Mouse (Mus musculus) stomach, embryonic 15.5 days (tissue): ENCODE results near the gene Kif28. TPM values are rescaled to one million over a fixed set of nuclear protein-coding genes. Genes with fewer than 3 reads are reported as not detected.
A peak's percentile ranks its signal among the peaks of the same experiment; 100 is the strongest.
"Not testable (repeated sequence)": the region's sequence is repeated elsewhere in the genome, so short reads cannot be mapped to it uniquely, and the experiment has no call there.

Experiments used
- ATAC-seq: fragments of 200-750 bp; cut with Nextera tagmentation; 2 replicates; pipeline ENCODE4 v1.8.0; 2017; ENCODE audit warnings: low read depth, moderate number of reproducible peaks, moderate TSS enrichment; ENCODE audit not compliant: insufficient read depth, low FRiP score
- H3K27ac ChIP-seq: fragments of 300-500 bp; sonication (generic); 2 replicates; pipeline ENCODE4 v1.5.1; 2015; ENCODE audit warnings: mild to moderate bottlenecking, inconsistent platforms
- H3K27me3 ChIP-seq: fragments of 300-500 bp; sonication (generic); replicated peaks from 2 replicates; pipeline ENCODE4 v1.6.1; 2015; ENCODE audit warnings: inconsistent platforms
- H3K36me3 ChIP-seq: fragments of 300-500 bp; sonication (generic); 2 replicates; pipeline ENCODE4 v1.6.1; 2015; ENCODE audit warnings: inconsistent platforms
- H3K4me1 ChIP-seq: fragments of 300-500 bp; sonication (generic); 2 replicates; pipeline ENCODE4 v1.6.1; 2015; ENCODE audit warnings: inconsistent platforms
- H3K4me2 ChIP-seq: fragments of 300-500 bp; sonication (generic); 2 replicates; pipeline ENCODE4 v1.6.1; 2015; ENCODE audit warnings: mild to moderate bottlenecking, inconsistent platforms
- H3K4me3 ChIP-seq: fragments of 300-500 bp; sonication (generic); replicated peaks from 2 replicates; pipeline ENCODE4 v1.5.1; 2015; ENCODE audit warnings: inconsistent platforms
- H3K9ac ChIP-seq: fragments of 300-500 bp; sonication (generic); 2 replicates; pipeline ENCODE4 v1.6.1; 2015; ENCODE audit warnings: inconsistent platforms
- H3K9me3 ChIP-seq: fragments of 300-500 bp; sonication (generic); 2 replicates; pipeline ENCODE4 v1.6.1; 2016; ENCODE audit warnings: inconsistent platforms
- WGBS: fragments of 180-500 bp; shearing (Covaris S2); methylation state at CpG from one replicate; pipeline ENCODE4 v1.1.7; 2015; 5-methylcytosine and 5-hydroxymethylcytosine counted together
- polyA plus RNA-seq: library from polyadenylated mRNA; unstranded; fragments of >200 nt; fragmentation: Nextera tagmentation; extraction: Ambion mirVana; gene quantifications from 2 replicates; pipeline ENCODE4 v1.2.1, GENCODE M21; 2015

Kif28 gene
- polyA plus RNA-seq, 1 experiment from 2014 or later, result 0.05 TPM

- no peaks in the 10 kb centered on the region for H3K4me1 ChIP-seq
- 75% methylated on average over 6 of the region's 6 CpGs for WGBS
- peaks cover 16% of the 10 kb centered on the region; the same call in 1 of the 2 replicates for H3K36me3 ChIP-seq
- no peak overlapping the region for H3K4me2 ChIP-seq
- H3K27me3 ChIP-seq, result no peaks in the 10 kb centered on the region
- no peaks in the 10 kb centered on the region for H3K9me3 ChIP-seq
- H3K9ac ChIP-seq, result no peak overlapping the region
- ATAC-seq, result no peak
- H3K27ac ChIP-seq, result no peak overlapping the region
- H3K4me3 ChIP-seq, result no peak overlapping the region
Observed at GRCm38 (mm10) chr1:179689479-179689878, 55.6 kb downstream of the Kif28 start.

GRCm38 (mm10) chr1:179688914-179689313 lies 56.2 kb downstream of the Kif28 start:
- 73% methylated on average over 5 of the region's 5 CpGs for WGBS
- ATAC-seq, result no peak
- H3K9me3 ChIP-seq, result no peaks in the 10 kb centered on the region
- no peak overlapping the region for H3K4me3 ChIP-seq
- H3K27ac ChIP-seq, result no peak overlapping the region
- no peak overlapping the region for H3K4me2 ChIP-seq
- H3K27me3 ChIP-seq, result no peaks in the 10 kb centered on the region
- H3K4me1 ChIP-seq, result no peaks in the 10 kb centered on the region
- no peak overlapping the region for H3K9ac ChIP-seq
- peaks cover 16% of the 10 kb centered on the region; the same call in 1 of the 2 replicates for H3K36me3 ChIP-seq

- no peak overlapping the region for H3K4me3 ChIP-seq
- no peak overlapping the region for H3K4me2 ChIP-seq
- WGBS, result 85% methylated on average over 6 of the region's 6 CpGs
- no peak for ATAC-seq
- H3K4me1 ChIP-seq, result no peaks in the 10 kb centered on the region
- no peak overlapping the region for H3K27ac ChIP-seq
- no peak overlapping the region for H3K9ac ChIP-seq
- no peaks in the 10 kb centered on the region for H3K27me3 ChIP-seq
- H3K9me3 ChIP-seq, result no peaks in the 10 kb centered on the region
- peaks cover 16% of the 10 kb centered on the region; the same call in 1 of the 2 replicates for H3K36me3 ChIP-seq
Observed at GRCm38 (mm10) chr1:179688415-179688814, 56.7 kb downstream of the Kif28 start.

DNA sequence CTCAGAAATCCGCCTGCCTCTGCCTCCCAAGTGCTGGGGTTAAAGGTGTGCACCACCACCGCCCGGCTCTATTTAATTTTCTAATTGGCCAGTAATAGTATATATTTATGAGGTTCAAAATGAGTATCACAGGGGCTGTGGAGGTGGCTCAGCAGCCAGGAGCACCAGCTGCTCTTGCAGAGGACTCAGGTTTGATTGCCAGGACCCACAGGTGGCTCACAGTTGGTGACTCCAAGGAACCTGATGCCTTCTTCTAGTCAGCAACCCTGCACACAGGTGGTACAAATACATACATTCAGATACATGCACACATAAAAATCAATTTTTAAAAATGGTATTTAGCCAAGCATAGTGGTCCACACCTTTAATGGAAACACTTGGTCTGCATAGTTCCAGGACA lies 57.1 kb downstream of the Kif28 start:
- H3K27ac ChIP-seq, result no peak overlapping the region
- no peak overlapping the region for H3K4me2 ChIP-seq
- no peak overlapping the region for H3K9ac ChIP-seq
- no peaks in the 10 kb centered on the region for H3K9me3 ChIP-seq
- 92% methylated on average over 3 of the region's 3 CpGs for WGBS
- H3K4me3 ChIP-seq, result no peak overlapping the region
- ATAC-seq, result no peak
- H3K36me3 ChIP-seq, result peaks cover 17% of the 10 kb centered on the region; the same call in 1 of the 2 replicates
- no peaks in the 10 kb centered on the region for H3K4me1 ChIP-seq
- no peaks in the 10 kb centered on the region for H3K27me3 ChIP-seq

DNA sequence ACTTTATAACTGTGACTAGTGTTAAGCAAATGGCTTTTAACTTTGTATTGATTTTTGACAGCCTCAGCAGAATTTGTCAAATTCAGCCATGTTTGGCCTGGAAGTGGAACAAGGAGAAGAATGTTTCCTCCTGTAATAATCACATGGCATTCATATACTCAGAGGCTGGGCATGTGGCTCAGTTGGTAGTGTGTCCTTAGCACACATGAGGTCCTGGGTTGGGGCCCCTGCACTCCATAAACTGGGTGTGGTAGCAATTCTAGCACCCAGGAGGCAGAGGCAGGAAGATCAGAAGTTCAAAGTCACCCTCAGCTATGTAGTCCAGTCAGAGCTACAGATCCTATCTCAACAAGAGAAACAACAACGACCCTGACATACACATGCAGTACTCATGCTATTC lies 57.8 kb downstream of the Kif28 start:
- Histone ChIP-seq H3K36me3 (peaks cover 19% of the 10 kb centered on the region; the same call in 1 of the 2 replicates), H3K9ac (no peak overlapping the region), H3K4me1 (no peaks in the 10 kb centered on the region), H3K27me3 (no peaks in the 10 kb centered on the region), H3K27ac (no peak overlapping the region), H3K4me3 (no peak overlapping the region), H3K4me2 (no peak overlapping the region), H3K9me3 (no peaks in the 10 kb centered on the region)
- ATAC-seq, result no peak
- 94% methylated on average over 1 of the region's 1 CpGs for WGBS

DNA sequence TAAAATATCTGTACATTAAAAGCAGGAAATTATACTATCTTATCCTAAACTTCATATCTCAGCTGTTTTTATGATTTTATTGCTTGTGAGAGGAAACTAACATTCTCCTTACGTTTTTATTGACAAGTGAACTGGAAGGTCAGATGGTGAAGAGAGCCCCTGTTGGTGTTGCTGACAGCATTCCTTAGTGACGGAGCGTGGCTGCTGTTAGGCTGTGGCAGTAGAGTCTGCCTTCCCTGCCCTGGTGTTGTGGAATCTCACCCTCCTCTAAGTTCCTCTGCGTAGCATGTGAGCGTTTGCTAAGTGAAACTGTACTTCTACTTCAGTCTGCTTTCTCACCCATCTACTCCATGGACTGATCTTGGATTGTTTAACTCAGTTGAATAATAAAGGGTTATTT lies 58.3 kb downstream of the Kif28 start:
- ATAC-seq, result no peak

DNA sequence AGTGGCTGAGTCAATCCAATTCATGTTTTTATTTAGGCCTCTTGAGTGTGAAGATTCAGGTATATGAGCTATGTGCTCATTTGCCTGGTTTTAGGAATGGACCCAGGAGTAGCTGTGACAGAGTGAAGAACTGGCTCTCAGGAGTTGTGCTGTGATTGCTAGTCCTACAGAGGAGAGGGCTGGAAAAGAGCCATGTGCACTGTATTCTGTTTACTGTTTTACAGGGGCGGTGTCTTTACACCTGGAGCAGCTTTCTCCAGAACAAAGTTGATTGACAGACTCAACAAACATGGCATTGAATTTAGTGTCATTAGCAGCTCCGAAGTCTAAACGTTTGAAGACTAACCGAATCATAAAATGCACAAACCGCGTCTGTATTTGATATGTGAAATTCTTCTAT lies 58.7 kb downstream of the Kif28 start:
- H3K4me3 ChIP-seq, result no peak overlapping the region
- no peaks in the 10 kb centered on the region for H3K4me1 ChIP-seq
- no peak for ATAC-seq
- H3K27me3 ChIP-seq, result no peaks in the 10 kb centered on the region
- H3K27ac ChIP-seq, result no peak overlapping the region
- no peak overlapping the region for H3K9ac ChIP-seq
- peaks cover 23% of the 10 kb centered on the region; the same call in 1 of the 2 replicates for H3K36me3 ChIP-seq
- H3K9me3 ChIP-seq, result no peaks in the 10 kb centered on the region
- 77% methylated on average over 6 of the region's 6 CpGs for WGBS
- no peak overlapping the region for H3K4me2 ChIP-seq

More for the DNA sequence above, 58.3 kb downstream of the Kif28 start:
- Histone ChIP-seq H3K27me3 (no peaks in the 10 kb centered on the region), H3K4me1 (no peaks in the 10 kb centered on the region), H3K36me3 (peaks cover 21% of the 10 kb centered on the region; the same call in 1 of the 2 replicates), H3K9me3 (no peaks in the 10 kb centered on the region), H3K9ac (no peak overlapping the region), H3K4me3 (no peak overlapping the region), H3K27ac (no peak overlapping the region), H3K4me2 (no peak overlapping the region)
- WGBS, result 75% methylated on average over 5 of the region's 5 CpGs

GRCm38 (mm10) chr1:179682753-179683152 lies 62.3 kb downstream of the Kif28 start:
- peaks cover 25% of the 10 kb centered on the region; the same call in 1 of the 2 replicates for H3K36me3 ChIP-seq
- 77% methylated on average over 10 of the region's 10 CpGs for WGBS

DNA sequence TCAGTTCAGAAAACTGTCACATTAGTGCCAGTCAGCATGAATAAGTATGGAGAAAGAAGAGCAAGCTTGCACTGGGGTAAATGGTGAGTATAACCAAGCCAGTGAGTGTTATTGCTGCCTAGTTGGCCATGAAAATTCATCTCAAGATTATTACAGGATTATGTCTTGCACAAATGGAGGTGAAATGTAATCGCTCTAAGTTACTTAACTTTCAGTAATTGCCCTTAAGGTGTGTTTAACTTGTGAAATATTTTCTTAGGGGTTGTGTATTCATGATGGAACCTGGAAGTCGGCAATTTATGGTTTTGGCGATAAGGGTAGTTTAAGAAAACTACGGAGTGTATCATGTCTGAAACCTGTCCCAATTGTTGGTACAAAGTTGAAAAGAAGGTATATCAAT lies 65.7 kb downstream of the Kif28 start:
- Histone ChIP-seq H3K4me1 (no peaks in the 10 kb centered on the region), H3K9ac (no peak overlapping the region), H3K4me3 (no peak overlapping the region), H3K27ac (no peak overlapping the region), H3K36me3 (peaks cover 17% of the 10 kb centered on the region), H3K4me2 (no peak overlapping the region), H3K27me3 (no peaks in the 10 kb centered on the region), H3K9me3 (no peaks in the 10 kb centered on the region)
- ATAC-seq, result no peak
- WGBS, result 89% methylated on average over 4 of the region's 4 CpGs

More at GRCm38 (mm10) chr1:179682753-179683152, 62.3 kb downstream of the Kif28 start:
- H3K4me3 ChIP-seq, H3K27ac ChIP-seq, H3K9me3 ChIP-seq, ATAC-seq, H3K4me2 ChIP-seq, H3K4me1 ChIP-seq, H3K9ac ChIP-seq, H3K27me3 ChIP-seq: not testable (repeated sequence)

DNA sequence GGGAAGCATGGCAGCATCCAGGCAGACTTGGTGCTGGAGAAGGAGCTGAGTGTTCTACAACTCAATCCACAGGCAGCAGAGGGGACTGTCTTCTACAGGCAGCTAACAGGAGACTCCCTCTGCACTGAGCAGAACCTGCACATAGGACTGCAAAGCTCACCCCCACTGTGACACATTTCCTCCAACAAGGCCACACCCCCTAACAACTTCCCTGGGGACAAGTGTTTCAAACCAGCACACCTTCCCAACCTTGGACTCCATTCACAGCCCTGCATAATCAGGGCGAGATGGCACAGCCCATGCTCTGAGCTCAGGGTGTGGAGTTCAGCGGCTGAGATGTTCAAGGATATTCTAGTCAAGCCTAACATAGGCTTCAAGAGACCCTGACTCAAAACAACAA lies 68.0 kb downstream of the Kif28 start:
- no peak overlapping the region for H3K4me2 ChIP-seq
- H3K9me3 ChIP-seq, result no peaks in the 10 kb centered on the region
- H3K36me3 ChIP-seq, result peaks cover 17% of the 10 kb centered on the region
- no peak for ATAC-seq
- WGBS, result 94% methylated on average over 2 of the region's 2 CpGs
- no peaks in the 10 kb centered on the region for H3K27me3 ChIP-seq
- H3K27ac ChIP-seq, result no peak overlapping the region
- H3K4me3 ChIP-seq, result no peak overlapping the region
- H3K4me1 ChIP-seq, result no peaks in the 10 kb centered on the region
- no peak overlapping the region for H3K9ac ChIP-seq

DNA sequence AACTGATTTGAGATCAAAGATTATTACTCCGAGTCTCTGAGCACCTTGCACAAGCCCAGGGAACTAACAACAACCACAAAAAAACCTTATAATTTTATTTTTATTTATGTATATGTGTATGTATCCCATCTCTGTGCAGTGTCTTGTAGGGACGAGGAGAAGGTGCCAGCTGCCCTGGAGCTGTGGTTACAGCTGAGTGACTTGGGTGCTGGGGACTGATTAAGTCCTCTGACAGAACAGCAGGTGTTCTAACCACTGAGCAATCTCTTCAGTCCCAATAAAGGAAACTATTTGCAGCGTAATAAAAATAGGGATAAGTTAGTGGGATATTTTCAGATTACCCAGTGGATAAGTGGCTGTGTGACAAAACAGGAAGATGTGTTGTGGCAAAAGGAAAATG lies 70.7 kb downstream of the Kif28 start:
- no peaks in the 10 kb centered on the region for H3K27me3 ChIP-seq
- no peak overlapping the region for H3K27ac ChIP-seq
- no peak overlapping the region for H3K4me3 ChIP-seq
- no peak for ATAC-seq
- peaks cover 11% of the 10 kb centered on the region for H3K36me3 ChIP-seq
- no peak overlapping the region for H3K4me2 ChIP-seq
- H3K9me3 ChIP-seq, result no peaks in the 10 kb centered on the region
- H3K9ac ChIP-seq, result no peak overlapping the region
- 94% methylated on average over 3 of the region's 3 CpGs for WGBS
- peaks cover 2% of the 10 kb centered on the region for H3K4me1 ChIP-seq

DNA sequence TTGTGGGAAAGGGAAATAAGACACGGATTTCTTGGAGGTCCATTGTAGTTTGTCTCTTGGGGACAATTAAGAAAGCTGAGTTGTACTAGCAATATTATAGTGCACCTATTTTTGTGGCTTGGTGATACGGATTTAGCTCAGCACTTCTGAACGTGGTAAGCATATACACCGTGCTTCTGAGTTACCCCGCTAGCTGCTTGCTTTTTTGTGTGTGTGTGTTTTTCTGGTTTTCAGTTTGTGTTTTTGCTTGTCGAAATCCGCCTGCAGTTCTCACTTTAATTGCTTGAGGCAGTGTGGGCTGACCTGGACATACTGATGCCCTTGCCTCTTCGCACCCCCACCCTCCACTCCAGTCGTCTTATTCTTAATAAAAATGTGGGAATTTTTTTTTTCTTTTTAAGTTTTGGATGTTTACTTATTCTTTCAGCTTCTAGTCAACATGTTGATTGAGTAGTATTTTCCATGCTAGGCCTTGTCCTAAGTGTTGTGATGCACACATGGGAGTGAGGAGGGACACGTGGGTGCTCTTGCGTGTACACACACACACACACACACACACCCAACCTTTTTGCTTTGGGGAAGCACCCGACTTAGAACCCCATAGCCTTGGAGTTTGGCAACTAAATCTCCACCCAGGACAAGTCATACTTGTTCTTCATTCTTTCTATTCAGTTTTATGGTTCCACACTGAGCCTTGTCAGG lies 76.1 kb downstream of the Kif28 start:
- H3K4me3 ChIP-seq, result peak overlapping the region; percentile 82
- 0 out of 2 replicates have a peak, but pooled peaks cover 4% of the 10 kb centered on the region for H3K36me3 ChIP-seq
- peaks cover 5% of the 10 kb centered on the region for H3K4me1 ChIP-seq
- peak overlapping the region; percentile 89 for H3K4me2 ChIP-seq
- H3K27me3 ChIP-seq, result no peaks in the 10 kb centered on the region
- WGBS, result 18% methylated on average over 12 of the region's 12 CpGs
- no peak for ATAC-seq
- no peak overlapping the region; the same call in 1 of the 2 replicates for H3K27ac ChIP-seq
- peak overlapping the region; percentile 88; the same call in 1 of the 2 replicates for H3K9ac ChIP-seq
- H3K9me3 ChIP-seq, result no peaks in the 10 kb centered on the region
